Mouse (Mus musculus) intestine, embryonic 14.5 days (tissue): ENCODE data around the gene Dcaf17. TPM values are rescaled to one million over a fixed set of nuclear protein-coding genes. Genes with fewer than 3 reads are reported as not detected.

Source experiments
- ATAC-seq: fragments of 200-750 bp; cut with Nextera tagmentation; replicated peaks from 2 replicates; pipeline ENCODE4 v1.8.0; 2017; ENCODE audit warnings: low read depth, moderate number of reproducible peaks, moderate TSS enrichment, moderate library complexity; ENCODE audit not compliant: low FRiP score, low TSS enrichment
- DNase-seq: peaks from one replicate; pipeline ENCODE4 v3.0.0-alpha.2; 2018; ENCODE audit warnings: low spot score
- H3K27ac ChIP-seq: fragments of 300-500 bp; sonication (generic); 2 replicates; pipeline ENCODE4 v1.5.1; 2014; ENCODE audit warnings: low read depth, mild to moderate bottlenecking, control low read depth
- H3K27me3 ChIP-seq: fragments of 300-500 bp; sonication (generic); replicated peaks from 2 replicates; pipeline ENCODE4 v1.6.1; 2014; ENCODE audit warnings: low read length, control low read depth; ENCODE audit not compliant: control insufficient read depth, insufficient read depth
- H3K36me3 ChIP-seq: fragments of 300-500 bp; sonication (generic); 2 replicates; pipeline ENCODE4 v1.6.1; 2014; ENCODE audit warnings: low read length, control low read depth; ENCODE audit not compliant: control insufficient read depth, insufficient read depth
- H3K4me1 ChIP-seq: fragments of 300-500 bp; sonication (generic); replicated peaks from 2 replicates; pipeline ENCODE4 v1.6.1; 2014; ENCODE audit warnings: low read length, control low read depth, mixed read lengths; ENCODE audit not compliant: control insufficient read depth, insufficient read depth
- H3K4me2 ChIP-seq: fragments of 300-500 bp; sonication (generic); 2 replicates; pipeline ENCODE4 v1.6.1; 2014; ENCODE audit warnings: low read length
- H3K4me3 ChIP-seq: fragments of 300-500 bp; sonication (generic); 2 replicates; pipeline ENCODE4 v1.5.1; 2014; ENCODE audit warnings: low read depth, low read length, control low read depth, mixed read lengths
- H3K9ac ChIP-seq: fragments of 300-500 bp; sonication (generic); 2 replicates; pipeline ENCODE4 v1.6.1; 2014; ENCODE audit warnings: mild to moderate bottlenecking, low read length
- H3K9me3 ChIP-seq: fragments of 300-500 bp; sonication (generic); 2 replicates; pipeline ENCODE4 v1.6.1; 2016; ENCODE audit warnings: low read length, control low read depth; ENCODE audit not compliant: control insufficient read depth
- WGBS: fragments of 180-500 bp; shearing (Covaris S2); extraction: QIAGEN DNeasy Blood & Tissue Kit; methylation state at CpG from one replicate; pipeline ENCODE4 v1.1.7; 2014; 5-methylcytosine and 5-hydroxymethylcytosine counted together
- polyA plus RNA-seq: library from polyadenylated mRNA; unstranded; fragments of >200 nt; fragmentation: Nextera tagmentation; extraction: Ambion mirVana; gene quantifications from 2 replicates; pipeline ENCODE4 v1.2.1, GENCODE M21; 2014

Gene Dcaf17
- polyA plus RNA-seq, 1 experiment from 2014 or later: 37.5 TPM

- Histone ChIP-seq H3K27ac (no peak overlapping the region), H3K4me3 (no peak overlapping the region), H3K9ac (no peak overlapping the region), H3K9me3 (no peaks in the 10 kb centered on the region), H3K36me3 (no peaks in the 10 kb centered on the region), H3K4me2 (peak overlapping the region; percentile 20; the same call in 1 of the 2 replicates), H3K4me1 (peaks cover 4% of the 10 kb centered on the region; the same call in 1 of the 2 replicates), H3K27me3 (no peaks in the 10 kb centered on the region)
- peak; percentile 89 for DNase-seq
- 45% methylated on average over 11 of the region's 11 CpGs for WGBS
- ATAC-seq: no peak
Observed at GRCm38 (mm10) chr2:71039522-71040121, 15.5 kb upstream of the Dcaf17 start.

GRCm38 (mm10) chr2:71046151-71046550, 9.0 kb upstream of the Dcaf17 start:
- 42% methylated on average over 6 of the region's 6 CpGs for WGBS
- no peaks in the 10 kb centered on the region for H3K9me3 ChIP-seq
- no peaks in the 10 kb centered on the region for H3K27me3 ChIP-seq
- no peaks in the 10 kb centered on the region for H3K36me3 ChIP-seq
- H3K4me3 ChIP-seq: no peak overlapping the region
- DNase-seq: no peak
- H3K4me1 ChIP-seq: peaks cover 6% of the 10 kb centered on the region
- no peak overlapping the region for H3K27ac ChIP-seq
- no peak overlapping the region for H3K9ac ChIP-seq
- ATAC-seq: no peak
- no peak overlapping the region for H3K4me2 ChIP-seq

GRCm38 (mm10) chr2:71046751-71047320, 8.3 kb upstream of the Dcaf17 start:
- Histone ChIP-seq H3K36me3 (no peaks in the 10 kb centered on the region), H3K27ac (no peak overlapping the region), H3K9me3 (no peaks in the 10 kb centered on the region), H3K4me3 (no peak overlapping the region), H3K4me2 (no peak overlapping the region), H3K4me1 (peaks cover 6% of the 10 kb centered on the region), H3K27me3 (no peaks in the 10 kb centered on the region), H3K9ac (no peak overlapping the region)
- ATAC-seq (no peak), DNase-seq (no peak)
- WGBS: 40% methylated on average over 6 of the region's 6 CpGs

- Histone ChIP-seq H3K4me3 (no peak overlapping the region), H3K4me1 (peaks cover 9% of the 10 kb centered on the region), H3K36me3 (no peaks in the 10 kb centered on the region), H3K9me3 (no peaks in the 10 kb centered on the region), H3K4me2 (no peak overlapping the region), H3K27ac (no peak overlapping the region), H3K27me3 (no peaks in the 10 kb centered on the region), H3K9ac (no peak overlapping the region)
- ATAC-seq (no peak), DNase-seq (no peak)
- WGBS: 69% methylated on average over 12 of the region's 12 CpGs
Observed at GRCm38 (mm10) chr2:71048896-71049295, 6.2 kb upstream of the Dcaf17 start.

GRCm38 (mm10) chr2:71050511-71050910, 4.6 kb upstream of the Dcaf17 start:
- H3K36me3 ChIP-seq: no peaks in the 10 kb centered on the region
- no peaks in the 10 kb centered on the region for H3K27me3 ChIP-seq
- no peak overlapping the region for H3K9ac ChIP-seq
- H3K4me3 ChIP-seq: no peak overlapping the region
- WGBS: 91% methylated on average over 7 of the region's 7 CpGs
- no peak overlapping the region for H3K27ac ChIP-seq
- H3K4me2 ChIP-seq: no peak overlapping the region
- no peak for DNase-seq
- ATAC-seq: no peak
- peaks cover 18% of the 10 kb centered on the region for H3K4me1 ChIP-seq
- no peaks in the 10 kb centered on the region for H3K9me3 ChIP-seq

GRCm38 (mm10) chr2:71054716-71055115, 412 bp upstream of the Dcaf17 start:
- ATAC-seq: no peak
- H3K27ac ChIP-seq: no peak overlapping the region
- H3K4me3 ChIP-seq: peak overlapping the region; percentile 90

GRCm38 (mm10) chr2:71056115-71056835, 1.1 kb downstream of the Dcaf17 start:
- no peak for ATAC-seq
- peaks cover 12% of the 10 kb centered on the region; the same call in 1 of the 2 replicates for H3K4me1 ChIP-seq
- WGBS: 12% methylated on average over 21 of the region's 21 CpGs
- 0 out of 2 replicates have a peak, but pooled peaks cover 3% of the 10 kb centered on the region for H3K9me3 ChIP-seq
- peak overlapping the region; percentile 66 for H3K4me2 ChIP-seq
- peak overlapping the region; percentile 90 for H3K27ac ChIP-seq
- DNase-seq: no peak
- peaks cover 12% of the 10 kb centered on the region for H3K36me3 ChIP-seq
- peak overlapping the region; percentile 79 for H3K9ac ChIP-seq
- peak overlapping the region; percentile 90 for H3K4me3 ChIP-seq
- no peaks in the 10 kb centered on the region for H3K27me3 ChIP-seq

More at GRCm38 (mm10) chr2:71054716-71055115, 412 bp upstream of the Dcaf17 start:
- WGBS: 37% methylated on average over 9 of the region's 9 CpGs
- no peaks in the 10 kb centered on the region for H3K36me3 ChIP-seq
- peak overlapping the region; percentile 57 for H3K4me2 ChIP-seq
- DNase-seq: no peak
- 0 out of 2 replicates have a peak, but pooled peaks cover 3% of the 10 kb centered on the region for H3K9me3 ChIP-seq
- H3K27me3 ChIP-seq: no peaks in the 10 kb centered on the region
- H3K9ac ChIP-seq: peak overlapping the region; percentile 71
- peaks cover 12% of the 10 kb centered on the region; the same call in 1 of the 2 replicates for H3K4me1 ChIP-seq

- over 99% methylated on average over 4 of the region's 4 CpGs for WGBS
- DNase-seq: no peak
- no peak overlapping the region for H3K27ac ChIP-seq
- ATAC-seq: no peak
- H3K4me1 ChIP-seq: no peaks in the 10 kb centered on the region
- no peak overlapping the region for H3K9ac ChIP-seq
- no peak overlapping the region for H3K4me3 ChIP-seq
- no peak overlapping the region for H3K4me2 ChIP-seq
- no peaks in the 10 kb centered on the region for H3K27me3 ChIP-seq
- no peaks in the 10 kb centered on the region for H3K9me3 ChIP-seq
- peaks cover 11% of the 10 kb centered on the region for H3K36me3 ChIP-seq
Observed at GRCm38 (mm10) chr2:71071601-71072000, 16.5 kb downstream of the Dcaf17 start.
